Mouse (Mus musculus): ENCODE data around the gene Pde9a.

- TF ChIP-seq GATA1 (IDR thresholded peaks at IDR 0.05; ENCODE audit: low read length): no peak
- TF ChIP-seq TAL1 (IDR thresholded peaks at IDR 0.05; ENCODE audit: low read length): no peak
These were observed 100.7 kb downstream of the Pde9a start for GRCm38 (mm10) chr17:31486616-31487198.

Measured in erythroblast, embryonic 14.5 days (primary cell).